Mouse (Mus musculus) neural tube, embryonic 14.5 days (tissue): ENCODE data around the gene Dpp9. TPM values are rescaled to one million over a fixed set of nuclear protein-coding genes. Genes with fewer than 3 reads are reported as not detected.

Experiments used
- ATAC-seq: fragments of 200-750 bp; cut with Nextera tagmentation; 2 replicates; pipeline ENCODE4 v1.8.0; 2017; ENCODE audit warnings: low read depth, mild to moderate bottlenecking, moderate TSS enrichment, moderate library complexity
- H3K27ac ChIP-seq: fragments of 300-500 bp; sonication (generic); 2 replicates; pipeline ENCODE4 v1.5.1; 2014; ENCODE audit warnings: low read depth, mild to moderate bottlenecking, control low read depth, low read length, moderate library complexity, mixed read lengths
- H3K27me3 ChIP-seq: fragments of 300-500 bp; sonication (generic); 2 replicates; pipeline ENCODE4 v1.6.1; 2014; ENCODE audit warnings: low read length; ENCODE audit not compliant: control insufficient read depth, insufficient read depth
- H3K36me3 ChIP-seq: fragments of 300-500 bp; sonication (generic); 2 replicates; pipeline ENCODE4 v1.6.1; 2014; ENCODE audit warnings: low read length, mixed read lengths; ENCODE audit not compliant: control insufficient read depth, insufficient read depth
- H3K4me1 ChIP-seq: fragments of 300-500 bp; sonication (generic); 2 replicates; pipeline ENCODE4 v1.6.1; 2014; ENCODE audit warnings: low read length; ENCODE audit not compliant: control insufficient read depth, insufficient read depth
- H3K4me2 ChIP-seq: fragments of 300-500 bp; sonication (generic); 2 replicates; pipeline ENCODE4 v1.6.1; 2014; ENCODE audit warnings: mild to moderate bottlenecking, low read depth, low read length, control low read depth
- H3K4me3 ChIP-seq: fragments of 300-500 bp; sonication (generic); 2 replicates; pipeline ENCODE4 v1.5.1; 2014; ENCODE audit warnings: low read depth, low read length, control low read depth, mixed read lengths
- H3K9ac ChIP-seq: fragments of 300-500 bp; sonication (generic); replicated peaks from 2 replicates; pipeline ENCODE4 v1.6.1; 2014; ENCODE audit warnings: low read depth, mild to moderate bottlenecking, control low read depth, low read length, mixed read lengths
- H3K9me3 ChIP-seq: fragments of 300-500 bp; sonication (generic); 2 replicates; pipeline ENCODE4 v1.6.1; 2016; ENCODE audit warnings: low read length; ENCODE audit not compliant: control insufficient read depth
- WGBS: fragments of 180-500 bp; shearing (Covaris S2); extraction: QIAGEN DNeasy Blood & Tissue Kit; methylation state at CpG from one replicate; pipeline ENCODE4 v1.1.7; 2014; 5-methylcytosine and 5-hydroxymethylcytosine counted together
- polyA plus RNA-seq: library from polyadenylated mRNA; unstranded; fragments of >200 nt; fragmentation: Nextera tagmentation; extraction: Ambion mirVana; gene quantifications from 2 replicates; pipeline ENCODE4 v1.2.1, GENCODE M21; 2014

Dpp9 gene
- polyA plus RNA-seq, 1 experiment from 2014 or later, result 21.0 TPM

- no peak for ATAC-seq
- peaks cover 76% of the 10 kb centered on the region for H3K36me3 ChIP-seq
- no peak overlapping the region for H3K4me2 ChIP-seq
- no peak overlapping the region for H3K27ac ChIP-seq
- no peak overlapping the region for H3K4me3 ChIP-seq
- H3K27me3 ChIP-seq, result no peaks in the 10 kb centered on the region
- WGBS, result 78% methylated on average over 3 of the region's 3 CpGs
- H3K9me3 ChIP-seq, result no peaks in the 10 kb centered on the region
- no peak overlapping the region for H3K9ac ChIP-seq
- no peaks in the 10 kb centered on the region for H3K4me1 ChIP-seq
Observed at GRCm38 (mm10) chr17:56201642-56202041, 17.1 kb downstream of the Dpp9 start.

GRCm38 (mm10) chr17:56200586-56200985 is 18.1 kb downstream of the Dpp9 start:
- 87% methylated on average over 9 of the region's 9 CpGs for WGBS
- Histone ChIP-seq H3K27me3 (no peaks in the 10 kb centered on the region), H3K27ac (no peak overlapping the region), H3K9me3 (no peaks in the 10 kb centered on the region), H3K4me1 (no peaks in the 10 kb centered on the region), H3K9ac (no peak overlapping the region), H3K36me3 (peaks cover 69% of the 10 kb centered on the region), H3K4me3 (no peak overlapping the region), H3K4me2 (no peak overlapping the region)
- ATAC-seq, result no peak

DNA sequence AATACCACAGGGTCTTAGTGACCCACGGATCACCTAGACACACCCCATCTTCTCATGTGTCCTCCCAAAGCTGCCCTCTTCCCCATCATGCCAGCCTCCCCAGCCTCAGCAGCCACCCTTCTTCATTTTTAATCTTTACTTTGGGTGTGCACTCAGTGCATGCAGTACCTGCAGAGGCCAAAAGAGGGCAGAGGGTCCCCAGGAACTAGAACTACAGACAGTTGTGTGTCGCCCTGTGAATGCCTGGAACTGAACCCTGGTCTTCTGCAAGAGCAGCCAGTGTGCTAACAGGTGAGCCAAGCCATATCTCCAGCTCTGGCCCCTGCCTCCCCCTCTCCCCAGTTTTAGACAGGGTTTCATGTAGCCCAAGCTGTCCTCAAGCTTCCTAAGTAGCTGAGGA is 21.8 kb downstream of the Dpp9 start:
- Histone ChIP-seq H3K4me3 (no peak overlapping the region), H3K4me1 (no peaks in the 10 kb centered on the region), H3K9me3 (no peaks in the 10 kb centered on the region), H3K9ac (no peak overlapping the region), H3K27ac (no peak overlapping the region), H3K36me3 (peaks cover 55% of the 10 kb centered on the region), H3K4me2 (no peak overlapping the region), H3K27me3 (no peaks in the 10 kb centered on the region)
- 80% methylated on average over 2 of the region's 2 CpGs for WGBS
- ATAC-seq, result no peak

- no peak overlapping the region for H3K27ac ChIP-seq
- H3K27me3 ChIP-seq, result no peaks in the 10 kb centered on the region
- H3K4me2 ChIP-seq, result no peak overlapping the region
- no peaks in the 10 kb centered on the region for H3K4me1 ChIP-seq
- no peak overlapping the region for H3K9ac ChIP-seq
- no peak overlapping the region for H3K4me3 ChIP-seq
- no peak for ATAC-seq
- H3K9me3 ChIP-seq, result no peaks in the 10 kb centered on the region
- 88% methylated on average over 13 of the region's 13 CpGs for WGBS
- peaks cover 57% of the 10 kb centered on the region for H3K36me3 ChIP-seq
Observed at GRCm38 (mm10) chr17:56194765-56195164, 23.9 kb downstream of the Dpp9 start.

GRCm38 (mm10) chr17:56194357-56194756 is 24.3 kb downstream of the Dpp9 start:
- Histone ChIP-seq H3K36me3 (peaks cover 61% of the 10 kb centered on the region), H3K9me3 (no peaks in the 10 kb centered on the region), H3K4me2 (no peak overlapping the region), H3K27ac (no peak overlapping the region), H3K4me1 (no peaks in the 10 kb centered on the region), H3K4me3 (no peak overlapping the region), H3K9ac (no peak overlapping the region), H3K27me3 (no peaks in the 10 kb centered on the region)
- WGBS, result 94% methylated on average over 12 of the region's 12 CpGs
- ATAC-seq, result no peak

GRCm38 (mm10) chr17:56191266-56191665 is 27.4 kb downstream of the Dpp9 start:
- H3K27ac ChIP-seq, result no peak overlapping the region
- H3K9me3 ChIP-seq, result no peaks in the 10 kb centered on the region
- 84% methylated on average over 6 of the region's 6 CpGs for WGBS
- ATAC-seq, result no peak
- peaks cover 57% of the 10 kb centered on the region for H3K36me3 ChIP-seq
- H3K27me3 ChIP-seq, result no peaks in the 10 kb centered on the region
- H3K4me3 ChIP-seq, result no peak overlapping the region
- H3K9ac ChIP-seq, result no peak overlapping the region
- no peaks in the 10 kb centered on the region for H3K4me1 ChIP-seq
- H3K4me2 ChIP-seq, result no peak overlapping the region

GRCm38 (mm10) chr17:56185281-56186141 is 33.2 kb downstream of the Dpp9 start:
- Histone ChIP-seq H3K4me3 (no peak overlapping the region), H3K36me3 (peaks cover 39% of the 10 kb centered on the region), H3K4me1 (peaks cover 7% of the 10 kb centered on the region), H3K4me2 (no peak overlapping the region), H3K27me3 (no peaks in the 10 kb centered on the region), H3K9ac (no peak overlapping the region), H3K9me3 (no peaks in the 10 kb centered on the region), H3K27ac (peak overlapping the region; percentile 62; the same call in 1 of the 2 replicates)
- WGBS, result 23% methylated on average over 11 of the region's 11 CpGs
- ATAC-seq, result peak; percentile 18; the same call in 1 of the 2 replicates

DNA sequence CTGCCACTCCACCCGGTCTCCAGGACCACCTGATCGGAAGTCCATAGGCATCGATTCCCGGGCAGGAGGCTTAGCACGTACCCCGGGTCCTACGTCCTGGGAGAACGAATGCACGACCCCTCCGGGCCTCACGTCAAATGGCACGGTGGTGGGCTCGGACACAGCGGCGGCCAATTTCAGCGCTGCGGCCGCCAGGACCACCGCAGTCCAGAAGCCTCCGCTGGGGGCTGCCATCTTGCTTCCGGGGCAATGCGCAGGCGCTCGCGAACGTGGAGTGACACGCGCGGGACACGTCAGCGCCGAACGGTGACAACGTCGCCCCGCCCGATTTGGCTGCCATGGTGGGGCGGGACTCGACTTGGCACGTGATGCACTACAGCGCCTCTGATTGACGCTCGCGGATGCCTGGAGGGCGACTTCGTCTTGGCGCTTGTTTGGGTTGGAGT is 35.0 kb downstream of the Dpp9 start, which contains the start of gene Mydgf:
Mydgf (minus strand) TSS at position 263 of the 446 bp plus-strand sequence.
- H3K9ac ChIP-seq, result peak within 1 kb of the TSS; percentile 74
- no peaks in the 10 kb centered on the region for H3K27me3 ChIP-seq
- peak within 1 kb of the TSS; percentile 82 for H3K4me3 ChIP-seq
- peaks cover 35% of the 10 kb centered on the region; the same call in 1 of the 2 replicates for H3K36me3 ChIP-seq
- peak; percentile 95 for ATAC-seq
- H3K4me2 ChIP-seq, result peak within 1 kb of the TSS; percentile 96
- peaks cover 7% of the 10 kb centered on the region for H3K4me1 ChIP-seq
- H3K27ac ChIP-seq, result peak within 1 kb of the TSS; percentile 60
- under 1% methylated on average over 47 of the region's 47 CpGs for WGBS
- no peaks in the 10 kb centered on the region for H3K9me3 ChIP-seq

- Histone ChIP-seq H3K9ac (peak overlapping the region; percentile 74), H3K4me3 (peak overlapping the region; percentile 82), H3K27me3 (no peaks in the 10 kb centered on the region), H3K9me3 (no peaks in the 10 kb centered on the region), H3K36me3 (peaks cover 30% of the 10 kb centered on the region; the same call in 1 of the 2 replicates), H3K27ac (peak overlapping the region; percentile 60), H3K4me1 (peaks cover 7% of the 10 kb centered on the region), H3K4me2 (peak overlapping the region; percentile 96)
- no peak; the same call in 1 of the 2 replicates for ATAC-seq
- WGBS, result 3% methylated on average over 14 of the region's 14 CpGs
Observed at GRCm38 (mm10) chr17:56182975-56183657, 35.6 kb downstream of the Dpp9 start.
